Mouse (Mus musculus): ENCODE results near the gene Evc. TPM values are rescaled to one million over a fixed set of nuclear protein-coding genes. Genes with fewer than 3 reads are reported as not detected.

Evc gene
- total RNA-seq, 1 experiment from 2014 or later, result not detected

DNA sequence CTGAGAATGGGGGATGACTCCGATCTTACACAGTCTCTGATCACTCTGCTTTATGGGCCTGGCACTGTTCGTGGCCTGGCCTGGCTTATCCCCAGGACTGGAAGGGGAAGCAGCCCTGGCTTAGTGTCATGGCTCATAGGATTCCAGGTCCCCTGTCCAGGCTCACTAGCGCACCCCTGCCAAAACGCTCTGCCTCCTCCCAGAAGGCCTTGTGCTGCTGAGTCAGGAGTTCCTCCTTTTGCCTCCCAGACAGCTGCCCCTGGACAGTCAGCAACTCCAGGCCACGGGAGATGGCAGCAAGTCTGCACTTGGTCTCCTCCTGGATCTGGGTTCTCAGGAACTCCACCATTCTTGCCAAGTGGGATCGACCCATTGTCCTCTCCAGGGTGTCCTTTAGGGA lies 18.0 kb downstream of the Evc start:
- no peak for ATAC-seq (ENCODE audit: extremely low read depth, insufficient number of reproducible peaks, low FRiP score, poor library complexity, severe bottlenecking)

- no peak for ATAC-seq (ENCODE audit: extremely low read depth, insufficient number of reproducible peaks, low FRiP score, poor library complexity, severe bottlenecking)
Observed at GRCm38 (mm10) chr5:37312980-37313722, 23.5 kb downstream of the Evc start.

- ATAC-seq (ENCODE audit: extremely low read depth, insufficient number of reproducible peaks, low FRiP score, poor library complexity, severe bottlenecking), result no peak
Observed at GRCm38 (mm10) chr5:37310026-37310425, 26.7 kb downstream of the Evc start.

DNA sequence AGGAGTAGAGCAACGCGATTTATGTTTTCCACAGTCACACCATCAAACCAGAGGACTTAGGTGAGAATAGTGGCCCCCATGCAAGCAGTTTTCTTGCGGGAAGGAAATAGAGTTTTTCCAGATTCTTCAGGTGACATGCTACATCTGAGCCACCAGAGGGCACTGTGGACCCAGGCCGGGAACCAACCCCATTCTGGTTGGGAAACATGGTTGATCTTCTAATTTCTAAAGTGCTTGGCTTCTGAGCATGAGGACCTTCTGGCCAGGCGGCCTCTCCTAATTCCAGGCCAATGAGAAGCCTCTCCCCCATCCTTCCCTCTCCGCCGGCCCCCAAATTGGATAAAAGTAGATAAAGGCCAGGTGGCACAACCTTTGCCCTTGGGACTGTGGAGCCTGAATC lies 38.3 kb downstream of the Evc start:
- no peak for ATAC-seq (ENCODE audit: extremely low read depth, insufficient number of reproducible peaks, low FRiP score, poor library complexity, severe bottlenecking)

GRCm38 (mm10) chr5:37296717-37297116 lies 40.0 kb downstream of the Evc start:
- no peak for ATAC-seq (ENCODE audit: extremely low read depth, insufficient number of reproducible peaks, low FRiP score, poor library complexity, severe bottlenecking)

- no peak for ATAC-seq (ENCODE audit: extremely low read depth, insufficient number of reproducible peaks, low FRiP score, poor library complexity, severe bottlenecking)
Observed at GRCm38 (mm10) chr5:37290983-37291382, 45.7 kb downstream of the Evc start.

DNA sequence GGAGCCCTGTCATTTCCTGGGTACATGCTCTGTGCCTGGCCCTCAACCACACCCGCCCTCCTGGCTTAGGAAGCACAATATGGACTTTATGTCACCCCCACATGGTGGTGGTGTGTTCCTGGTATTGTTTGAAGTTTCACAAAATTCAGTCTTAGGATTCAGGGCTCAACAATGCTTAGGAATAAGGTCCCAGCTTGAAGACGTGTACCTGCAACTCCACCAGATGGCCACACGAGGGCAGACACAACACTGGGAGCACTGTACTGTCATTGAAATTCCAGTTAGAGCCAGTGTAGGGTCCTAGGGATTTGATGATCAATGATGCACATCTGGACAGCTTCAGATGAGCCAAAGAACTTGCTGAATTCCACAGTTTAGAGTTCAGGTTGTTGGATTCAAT lies 47.5 kb downstream of the Evc start:
- ATAC-seq (ENCODE audit: extremely low read depth, insufficient number of reproducible peaks, low FRiP score, poor library complexity, severe bottlenecking), result no peak

DNA sequence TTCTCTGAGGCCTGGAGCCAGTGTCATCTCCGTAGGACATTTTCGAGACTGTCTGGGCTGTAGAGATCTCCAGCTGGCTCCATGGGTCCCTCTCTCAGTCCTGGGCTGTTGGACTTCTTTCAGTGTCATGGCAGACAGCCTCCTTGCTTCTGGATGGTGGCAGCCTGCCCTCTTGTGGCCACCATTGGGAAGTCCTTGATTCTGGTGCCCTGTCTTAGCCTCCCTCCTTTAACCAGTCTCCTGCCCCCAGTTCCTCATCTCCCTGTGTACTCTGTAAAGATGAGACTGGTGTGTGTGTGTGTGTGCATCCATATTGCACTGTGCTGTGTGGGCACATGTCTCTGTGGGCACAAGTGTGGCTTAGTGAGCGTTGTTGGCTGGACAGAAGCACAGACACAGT lies 48.3 kb downstream of the Evc start:
- no peak for ATAC-seq (ENCODE audit: extremely low read depth, insufficient number of reproducible peaks, low FRiP score, poor library complexity, severe bottlenecking)

- no peak for ATAC-seq (ENCODE audit: extremely low read depth, insufficient number of reproducible peaks, low FRiP score, poor library complexity, severe bottlenecking)
Observed at GRCm38 (mm10) chr5:37281021-37281420, 55.7 kb downstream of the Evc start.

DNA sequence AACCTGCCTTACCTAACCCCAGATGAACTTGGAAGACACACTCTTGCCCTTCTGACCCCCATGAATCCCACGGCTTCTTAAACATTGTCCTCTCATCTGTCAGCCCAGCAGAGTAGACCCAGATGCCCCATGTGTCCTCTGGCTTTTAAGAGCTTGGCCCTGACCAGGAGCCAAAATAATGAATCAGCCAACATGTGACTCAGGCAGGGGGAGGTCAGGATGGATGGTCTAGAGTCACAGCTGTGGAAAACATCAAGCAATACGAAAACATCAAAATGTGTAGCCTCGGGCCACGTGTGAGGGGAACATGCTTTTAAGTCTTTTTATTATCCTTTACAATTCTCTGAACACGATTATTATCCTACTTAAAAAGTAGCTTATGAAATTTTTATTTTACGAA lies 72.9 kb downstream of the Evc start:
- ATAC-seq (ENCODE audit: extremely low read depth, insufficient number of reproducible peaks, low FRiP score, poor library complexity, severe bottlenecking), result no peak

DNA sequence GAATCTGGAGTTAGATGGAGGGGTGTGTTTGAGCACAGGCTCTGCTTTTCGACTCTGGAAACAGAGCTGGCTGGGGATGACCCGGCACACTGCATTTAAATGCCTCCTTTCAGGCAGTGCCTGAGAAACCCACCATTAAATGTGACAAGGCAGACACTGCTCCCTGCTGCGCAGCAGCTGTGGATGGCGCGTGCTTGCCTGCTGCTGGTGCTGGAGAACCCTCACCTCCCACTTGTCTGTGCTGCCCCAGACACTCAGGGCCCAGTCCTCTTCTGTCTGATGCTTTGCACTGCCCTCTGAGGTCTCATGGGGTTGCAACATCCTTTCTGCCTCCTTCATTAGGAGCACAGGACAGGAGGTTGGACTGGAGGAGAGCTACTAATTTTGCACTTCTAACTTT lies 75.0 kb downstream of the Evc start:
- no peak for ATAC-seq (ENCODE audit: extremely low read depth, insufficient number of reproducible peaks, low FRiP score, poor library complexity, severe bottlenecking)

DNA sequence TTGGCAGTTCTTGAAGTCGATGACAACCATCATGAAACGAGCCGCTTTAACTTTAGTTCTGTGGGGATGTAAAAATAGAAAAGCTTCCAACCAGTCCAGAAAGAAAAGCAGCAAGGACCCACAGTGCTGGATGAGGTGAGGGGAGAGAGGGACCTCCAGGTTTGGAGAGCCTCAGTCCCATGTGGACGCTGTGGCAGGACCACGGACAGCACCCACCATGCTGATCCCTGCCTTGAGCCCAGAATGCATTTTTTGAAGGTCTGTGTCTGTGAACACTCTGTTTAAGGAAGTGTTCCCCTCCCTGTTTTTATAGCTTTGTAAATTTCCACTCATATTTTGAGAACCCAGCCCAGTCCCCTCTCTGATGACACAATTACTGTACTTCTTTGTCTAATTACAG lies 79.5 kb downstream of the Evc start:
- no peak for ATAC-seq (ENCODE audit: extremely low read depth, insufficient number of reproducible peaks, low FRiP score, poor library complexity, severe bottlenecking)

DNA sequence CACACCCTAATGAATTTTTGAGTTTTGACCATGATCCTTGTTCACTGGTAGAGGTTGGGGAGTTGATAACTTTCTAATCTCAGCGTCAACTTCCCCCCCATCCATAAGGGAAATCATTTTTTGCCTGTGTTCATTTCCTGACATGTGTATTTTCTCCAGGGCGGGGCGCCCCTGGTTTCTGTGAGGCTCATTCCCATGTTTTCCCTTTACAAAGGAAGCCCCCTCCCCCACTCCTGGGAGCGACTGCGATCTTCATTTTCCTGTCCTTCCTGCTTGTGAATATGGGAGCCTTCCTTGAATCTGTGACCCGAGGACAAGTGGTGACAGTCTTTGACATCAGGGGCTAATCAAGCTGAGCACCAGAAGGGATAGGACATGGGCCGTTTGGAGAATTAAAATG lies 79.9 kb downstream of the Evc start:
- ATAC-seq (ENCODE audit: extremely low read depth, insufficient number of reproducible peaks, low FRiP score, poor library complexity, severe bottlenecking), result no peak

DNA sequence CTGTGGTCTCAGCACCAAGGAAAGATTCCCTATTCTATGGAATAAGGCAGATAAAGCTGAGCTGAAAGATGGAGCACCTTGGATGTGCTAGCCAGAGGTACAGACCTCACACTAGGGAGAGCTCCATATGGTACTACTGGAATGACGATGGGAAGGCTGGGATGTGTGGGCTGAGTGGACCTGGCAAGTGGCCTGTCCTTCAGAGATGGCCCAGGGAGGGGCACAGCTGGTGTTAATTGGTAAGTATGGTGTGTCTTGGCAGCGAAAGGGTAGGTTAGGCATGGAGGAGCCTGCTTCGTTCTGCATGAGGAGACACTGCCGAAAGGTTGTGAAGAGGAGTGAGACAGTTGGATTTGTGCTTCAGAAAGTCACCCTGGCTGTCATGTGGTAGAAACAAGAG lies 82.2 kb downstream of the Evc start:
- no peak for ATAC-seq (ENCODE audit: extremely low read depth, insufficient number of reproducible peaks, low FRiP score, poor library complexity, severe bottlenecking)

GRCm38 (mm10) chr5:37252101-37252804 lies 84.4 kb downstream of the Evc start:
- ATAC-seq (ENCODE audit: extremely low read depth, insufficient number of reproducible peaks, low FRiP score, poor library complexity, severe bottlenecking), result no peak

- no peak for ATAC-seq (ENCODE audit: extremely low read depth, insufficient number of reproducible peaks, low FRiP score, poor library complexity, severe bottlenecking)
Observed at GRCm38 (mm10) chr5:37251596-37251995, 85.1 kb downstream of the Evc start.

DNA sequence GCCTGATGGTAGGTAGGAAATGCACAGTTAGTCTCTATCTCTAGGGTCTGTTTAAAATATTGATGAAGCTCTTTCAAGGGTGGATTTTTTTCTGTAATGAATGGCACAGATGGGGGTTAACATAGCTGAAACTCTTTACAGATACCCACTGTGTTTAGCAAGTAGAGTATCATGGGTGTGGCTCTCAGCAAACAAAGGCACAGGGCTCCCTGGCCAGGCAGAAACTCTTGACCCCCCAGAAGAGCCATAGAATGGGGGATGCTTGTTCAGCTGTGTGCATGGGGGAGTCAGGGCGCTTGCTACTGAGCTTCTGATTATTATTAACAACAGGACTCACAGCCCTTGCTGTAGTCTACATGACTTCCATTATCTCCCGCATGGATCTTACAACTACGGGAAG lies 87.8 kb downstream of the Evc start:
- no peak for ATAC-seq (ENCODE audit: extremely low read depth, insufficient number of reproducible peaks, low FRiP score, poor library complexity, severe bottlenecking)

- ATAC-seq (ENCODE audit: extremely low read depth, insufficient number of reproducible peaks, low FRiP score, poor library complexity, severe bottlenecking), result no peak
Observed at GRCm38 (mm10) chr5:37247456-37247855, 89.2 kb downstream of the Evc start.

- ATAC-seq (ENCODE audit: extremely low read depth, insufficient number of reproducible peaks, low FRiP score, poor library complexity, severe bottlenecking), result no peak
Observed at GRCm38 (mm10) chr5:37246138-37246910, 90.4 kb downstream of the Evc start.

DNA sequence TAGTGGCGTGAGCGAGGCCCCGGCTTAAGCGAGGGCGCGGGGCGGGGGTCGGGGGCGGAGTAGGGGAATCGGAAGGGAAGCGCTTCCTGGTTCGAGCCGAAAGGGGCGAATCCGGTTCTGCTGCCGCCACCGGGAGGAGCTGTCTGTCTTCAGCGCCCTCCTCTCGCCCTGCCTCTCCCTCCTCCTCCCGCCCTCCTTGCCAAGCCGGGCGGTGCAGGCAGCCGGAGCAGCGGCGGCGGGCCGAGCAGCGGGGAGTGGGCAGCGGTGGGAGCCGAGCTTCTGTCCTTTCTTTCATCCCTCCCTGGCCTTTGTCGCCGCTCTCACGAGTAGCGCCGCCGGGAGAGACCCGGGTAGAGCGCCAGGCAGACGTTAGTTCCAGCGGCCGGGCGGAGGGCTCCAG lies 91.0 kb downstream of the Evc start:
- no peak for ATAC-seq (ENCODE audit: extremely low read depth, insufficient number of reproducible peaks, low FRiP score, poor library complexity, severe bottlenecking)

All from neutrophil, adult 5-6 weeks (primary cell).